Mouse (Mus musculus): ENCODE data around the gene Pdpk1.

DNA sequence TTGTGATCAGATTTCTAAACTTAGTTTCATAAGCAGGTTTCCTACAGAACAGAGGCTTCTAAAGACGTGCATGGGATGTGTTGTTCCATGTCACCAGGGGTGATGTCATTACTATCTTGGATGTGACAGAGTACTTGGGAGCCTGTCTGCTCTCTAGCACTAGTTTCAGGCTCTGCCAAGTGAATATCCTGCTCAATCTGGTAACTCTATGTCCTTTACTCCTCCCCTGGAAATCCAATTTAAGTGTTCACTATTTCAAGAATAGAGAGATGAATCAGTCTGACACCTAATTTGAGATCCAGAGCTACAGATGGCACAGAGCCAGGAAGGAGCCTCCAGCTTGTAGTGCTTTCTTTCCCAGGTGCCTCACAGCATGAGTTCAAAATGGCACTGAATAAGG is 41.8 kb downstream of the Pdpk1 start:
- no peak for TF ChIP-seq POLR2A (IDR thresholded peaks at IDR 0.05; ENCODE audit: low read depth, low read length)
- no peak for TF ChIP-seq CTCF (IDR thresholded peaks at IDR 0.05; ENCODE audit: borderline replicate concordance, insufficient read depth, low read length)
